Mouse (Mus musculus): Measurements from ENCODE around the gene Zfp446. TPM values are rescaled to one million over a fixed set of nuclear protein-coding genes. Genes with fewer than 3 reads are reported as not detected.

The Zfp446 gene
- polyA plus RNA-seq, 1 experiment from 2014 or later = 16.4 TPM

DNA sequence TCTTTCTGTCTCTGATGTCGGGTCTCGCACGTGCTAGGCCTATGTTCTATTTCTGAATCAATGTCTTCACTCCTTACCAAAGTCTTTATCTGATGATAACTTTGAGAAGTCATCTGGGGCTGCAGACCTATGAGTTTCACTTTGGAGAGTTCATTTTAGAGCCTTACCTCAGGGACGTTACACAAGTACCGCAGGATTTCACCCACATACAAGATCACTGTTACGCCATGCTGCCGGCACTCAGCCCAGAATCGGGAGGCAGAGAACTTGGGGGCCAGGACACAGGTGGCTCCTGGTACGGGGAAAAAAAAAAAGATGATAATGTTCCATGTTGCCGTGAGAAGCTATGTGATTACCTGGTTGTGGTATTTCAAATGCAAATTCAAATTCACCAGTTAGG lies 15.5 kb downstream of the Zfp446 start:
- H3K9me3 ChIP-seq = no peaks in the 10 kb centered on the region
- no peak overlapping the region for H3K9ac ChIP-seq
- no peak overlapping the region for H3K4me2 ChIP-seq
- no peak for ATAC-seq (replicated peaks)
- no peak overlapping the region for H3K27ac ChIP-seq
- no peaks in the 10 kb centered on the region for H3K4me1 ChIP-seq
- no peak overlapping the region for H3K4me3 ChIP-seq
- no peaks in the 10 kb centered on the region for H3K36me3 ChIP-seq (replicated peaks)
- 89% methylated on average over 10 of the region's 10 CpGs for WGBS
- H3K27me3 ChIP-seq (replicated peaks) = no peaks in the 10 kb centered on the region

GRCm38 (mm10) chr7:12995862-12996261 lies 18.2 kb downstream of the Zfp446 start:
- no peak for ATAC-seq (replicated peaks)
- Histone ChIP-seq H3K9ac (no peak overlapping the region), H3K9me3 (no peaks in the 10 kb centered on the region), H3K4me3 (no peak overlapping the region), H3K27me3 (replicated peaks) (no peaks in the 10 kb centered on the region), H3K4me1 (no peaks in the 10 kb centered on the region), H3K27ac (no peak overlapping the region), H3K4me2 (no peak overlapping the region), H3K36me3 (replicated peaks) (no peaks in the 10 kb centered on the region)

- ATAC-seq (replicated peaks) = no peak
- no peaks in the 10 kb centered on the region for H3K9me3 ChIP-seq
- H3K9ac ChIP-seq = no peak overlapping the region
- WGBS = 72% methylated on average over 5 of the region's 5 CpGs
- H3K4me2 ChIP-seq = no peak overlapping the region
- no peak overlapping the region for H3K27ac ChIP-seq
- no peaks in the 10 kb centered on the region for H3K27me3 ChIP-seq (replicated peaks)
- H3K36me3 ChIP-seq (replicated peaks) = no peaks in the 10 kb centered on the region
- H3K4me1 ChIP-seq = no peaks in the 10 kb centered on the region
- H3K4me3 ChIP-seq = no peak overlapping the region
Observed at GRCm38 (mm10) chr7:12997230-12997629, 19.6 kb downstream of the Zfp446 start.

- no peak for ATAC-seq (replicated peaks)
- H3K27me3 ChIP-seq (replicated peaks) = no peaks in the 10 kb centered on the region
- no peak within 1 kb of the TSS for H3K4me2 ChIP-seq
- H3K4me1 ChIP-seq = no peaks in the 10 kb centered on the region
- H3K9me3 ChIP-seq = no peaks in the 10 kb centered on the region
- WGBS = 77% methylated on average over 5 of the region's 5 CpGs
- H3K36me3 ChIP-seq (replicated peaks) = no peaks in the 10 kb centered on the region
- H3K4me3 ChIP-seq = no peak within 1 kb of the TSS
- no peak within 1 kb of the TSS for H3K27ac ChIP-seq
- no peak within 1 kb of the TSS for H3K9ac ChIP-seq
Observed at GRCm38 (mm10) chr7:12998053-12998452, 20.4 kb downstream of the Zfp446 start, which contains the start of gene Slc27a5. TSS of gene Slc27a5 (minus strand) at chr7:12998192.

- 88% methylated on average over 3 of the region's 3 CpGs for WGBS
- no peak within 1 kb of the TSS for H3K4me3 ChIP-seq
- H3K4me1 ChIP-seq = no peaks in the 10 kb centered on the region
- ATAC-seq (replicated peaks) = no peak
- no peak within 1 kb of the TSS for H3K4me2 ChIP-seq
- no peak within 1 kb of the TSS for H3K27ac ChIP-seq
- no peaks in the 10 kb centered on the region for H3K9me3 ChIP-seq
- H3K27me3 ChIP-seq (replicated peaks) = no peaks in the 10 kb centered on the region
- H3K9ac ChIP-seq = no peak within 1 kb of the TSS
- H3K36me3 ChIP-seq (replicated peaks) = no peaks in the 10 kb centered on the region
Observed at GRCm38 (mm10) chr7:12998851-12999250, 21.2 kb downstream of the Zfp446 start, which contains the start of gene Trim28. TSS of gene Trim28 (plus strand) at chr7:12999114.

DNA sequence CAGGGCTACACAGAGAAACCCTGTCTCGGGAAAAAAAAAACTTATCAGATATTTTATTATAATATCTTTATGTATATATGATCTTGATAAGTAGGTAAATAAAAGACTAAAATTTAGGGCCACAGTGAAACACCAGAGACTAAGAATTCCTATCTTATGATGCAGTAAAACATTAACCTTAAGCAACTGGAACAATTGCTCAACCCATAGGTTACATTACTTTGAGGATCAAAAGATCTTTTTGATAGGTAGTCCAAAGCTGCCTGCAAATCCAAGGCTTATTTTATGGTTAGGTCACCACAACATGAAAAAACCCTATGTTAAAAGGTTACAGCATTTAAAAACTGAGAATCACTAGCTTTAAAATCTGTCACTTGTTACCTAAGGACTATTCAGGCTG lies 23.9 kb downstream of the Zfp446 start:
- no peak overlapping the region for H3K9ac ChIP-seq
- H3K4me1 ChIP-seq = no peaks in the 10 kb centered on the region; the same call in 1 of the 2 replicates
- no peaks in the 10 kb centered on the region for H3K9me3 ChIP-seq
- H3K27ac ChIP-seq = no peak overlapping the region
- H3K4me3 ChIP-seq = no peak overlapping the region
- no peak overlapping the region for H3K4me2 ChIP-seq
- no peak for ATAC-seq (replicated peaks)
- 78% methylated on average over 1 of the region's 1 CpGs for WGBS
- H3K36me3 ChIP-seq (replicated peaks) = peaks cover 3% of the 10 kb centered on the region; the same call in 1 of the 2 replicates
- no peaks in the 10 kb centered on the region for H3K27me3 ChIP-seq (replicated peaks)

- Histone ChIP-seq H3K4me3 (no peak overlapping the region), H3K27ac (no peak overlapping the region), H3K4me2 (no peak overlapping the region), H3K27me3 (replicated peaks) (no peaks in the 10 kb centered on the region), H3K9me3 (no peaks in the 10 kb centered on the region), H3K4me1 (peaks cover 12% of the 10 kb centered on the region), H3K9ac (no peak overlapping the region), H3K36me3 (replicated peaks) (peaks cover 3% of the 10 kb centered on the region)
- 78% methylated on average over 5 of the region's 5 CpGs for WGBS
- no peak for ATAC-seq (replicated peaks)
Observed at GRCm38 (mm10) chr7:13003380-13003779, 25.7 kb downstream of the Zfp446 start.

DNA sequence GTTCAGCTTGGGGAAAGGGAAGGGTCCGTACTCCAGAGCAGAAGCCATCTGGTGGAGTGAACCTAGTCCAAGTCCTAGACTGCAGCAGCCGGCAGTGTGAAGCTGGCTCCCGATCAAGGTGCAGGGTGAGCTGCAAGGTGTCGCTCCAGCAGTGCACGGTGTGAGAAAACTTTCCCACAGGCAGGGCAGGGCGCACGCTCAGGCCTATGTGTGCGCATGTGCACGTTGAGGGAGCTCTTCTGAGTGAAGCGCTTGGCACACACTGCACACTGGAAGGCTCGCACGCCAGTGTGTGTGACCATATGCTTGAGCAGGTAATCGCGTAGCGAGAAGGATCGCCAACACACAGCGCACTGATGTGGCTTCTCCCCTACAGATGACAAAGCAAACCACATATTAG lies 28.4 kb downstream of the Zfp446 start:
- Histone ChIP-seq H3K4me2 (no peak overlapping the region), H3K9me3 (no peaks in the 10 kb centered on the region), H3K36me3 (replicated peaks) (peaks cover 3% of the 10 kb centered on the region), H3K9ac (no peak overlapping the region), H3K4me1 (peaks cover 26% of the 10 kb centered on the region), H3K27ac (no peak overlapping the region), H3K4me3 (no peak overlapping the region), H3K27me3 (replicated peaks) (no peaks in the 10 kb centered on the region)
- ATAC-seq (replicated peaks) = no peak
- WGBS = 89% methylated on average over 17 of the region's 17 CpGs

- H3K36me3 ChIP-seq (replicated peaks) = peaks cover 3% of the 10 kb centered on the region
- H3K27ac ChIP-seq = no peak overlapping the region
- no peak overlapping the region for H3K9ac ChIP-seq
- no peaks in the 10 kb centered on the region for H3K9me3 ChIP-seq
- no peak overlapping the region for H3K4me3 ChIP-seq
- H3K4me2 ChIP-seq = no peak overlapping the region
- no peak for ATAC-seq (replicated peaks)
- peaks cover 26% of the 10 kb centered on the region for H3K4me1 ChIP-seq
- no peaks in the 10 kb centered on the region for H3K27me3 ChIP-seq (replicated peaks)
- 90% methylated on average over 10 of the region's 10 CpGs for WGBS
Observed at GRCm38 (mm10) chr7:13006531-13006930, 28.9 kb downstream of the Zfp446 start.

GRCm38 (mm10) chr7:13007341-13008092 lies 29.9 kb downstream of the Zfp446 start:
- H3K9me3 ChIP-seq = no peaks in the 10 kb centered on the region
- no peak overlapping the region; the same call in 1 of the 2 replicates for H3K4me3 ChIP-seq
- no peak overlapping the region for H3K9ac ChIP-seq
- H3K27ac ChIP-seq = no peak overlapping the region
- peak overlapping the region; percentile 7; the same call in 1 of the 2 replicates for H3K4me2 ChIP-seq
- no peaks in the 10 kb centered on the region for H3K27me3 ChIP-seq (replicated peaks)
- no peak for ATAC-seq (replicated peaks)
- 45% methylated on average over 57 of the region's 57 CpGs for WGBS
- peaks cover 26% of the 10 kb centered on the region for H3K4me1 ChIP-seq
- H3K36me3 ChIP-seq (replicated peaks) = peaks cover 3% of the 10 kb centered on the region

DNA sequence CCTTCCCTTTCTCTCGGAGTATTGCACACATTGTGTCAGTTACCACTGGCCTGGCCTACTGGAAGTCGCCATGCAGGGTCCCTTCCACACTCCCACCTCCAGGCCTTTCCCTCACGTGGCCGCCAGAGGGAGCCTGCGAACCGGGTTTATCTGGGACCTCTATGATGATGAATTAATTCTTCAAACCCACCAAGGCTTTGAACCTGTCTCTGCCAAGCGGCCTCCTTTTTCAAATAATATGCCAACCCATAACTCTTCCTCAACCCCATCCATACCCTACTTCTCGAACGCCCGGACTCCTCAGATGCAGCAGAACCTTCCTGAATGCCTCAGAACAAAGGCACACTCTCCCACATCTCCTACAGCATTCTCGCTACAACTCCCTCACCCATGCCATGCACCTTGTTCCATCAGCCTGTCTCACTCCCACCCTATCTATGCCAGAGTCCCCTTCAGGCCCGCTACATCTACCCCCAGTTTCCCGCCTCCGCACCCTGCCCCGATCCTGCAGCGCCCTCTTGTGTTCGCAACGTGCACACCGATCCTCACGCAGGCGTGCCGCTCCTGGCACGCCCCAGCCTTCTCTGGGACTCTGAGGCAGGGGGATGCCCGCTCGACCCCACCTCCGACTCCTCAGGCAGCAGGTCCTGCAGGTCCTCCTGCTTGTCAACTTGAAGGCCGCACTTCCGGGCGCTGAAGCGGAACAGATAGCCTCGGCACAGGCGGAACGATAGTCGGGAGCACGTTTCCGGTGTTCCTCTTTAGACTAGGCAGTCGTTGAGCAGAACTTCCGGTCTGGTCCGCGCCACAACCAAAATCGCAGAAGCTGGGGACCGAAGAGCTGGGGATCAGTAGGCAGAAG lies 31.7 kb downstream of the Zfp446 start:
- under 1% methylated on average over 42 of the region's 42 CpGs for WGBS
- ATAC-seq (replicated peaks) = peak; percentile 92
- Histone ChIP-seq H3K4me3 (peak overlapping the region; percentile 63), H3K9me3 (no peaks in the 10 kb centered on the region), H3K27me3 (replicated peaks) (no peaks in the 10 kb centered on the region), H3K36me3 (replicated peaks) (peaks cover 3% of the 10 kb centered on the region), H3K27ac (peak overlapping the region; percentile 91), H3K4me2 (peak overlapping the region; percentile 79), H3K9ac (peak overlapping the region; percentile 65), H3K4me1 (peaks cover 26% of the 10 kb centered on the region)
